ENCODE assay signal across 14 mouse cellular contexts in the genomic region with DNA sequence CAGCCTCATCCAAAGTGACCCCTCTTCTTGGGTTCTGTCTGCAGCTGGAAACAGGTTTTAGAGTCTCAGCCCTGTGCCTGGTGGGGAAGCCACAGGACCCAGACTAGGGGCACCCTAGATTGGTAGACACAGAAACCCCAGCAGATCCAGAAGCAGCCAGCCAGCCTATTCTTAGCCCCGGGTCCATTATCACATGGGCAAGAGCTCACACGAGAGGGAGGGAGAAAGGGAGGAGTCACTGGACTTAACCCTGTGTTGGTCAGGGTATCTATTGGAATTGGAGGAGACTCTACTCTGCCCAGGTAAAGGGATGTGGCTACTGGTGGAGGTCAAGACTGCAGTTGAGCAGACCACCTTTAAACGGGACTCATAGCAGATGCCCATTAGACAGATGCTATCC.
DNase-seq lines count a peak whose midpoint lies in the region; ATAC-seq and TF ChIP-seq lines count a peak whose summit lies in the region.
"Had no signal": no experiment of that assay in that cellular context is flagged by ENCODE, and none has a peak within 500 bp of the region (broad histone marks: within the 10 kb centered on the region; RNA-seq: fewer than 3 reads in every experiment).

No protein-coding gene starts in this region.

- ATAC-seq in kidney, embryonic 15.5 days (replicated peaks; ENCODE audit: low FRiP score) = no peak
- no peak for ATAC-seq in liver, embryonic 11.5 days (replicated peaks; ENCODE audit: low FRiP score)
- no peak for ATAC-seq in midbrain, embryonic 15.5 days (replicated peaks)
- ATAC-seq: intestine, embryonic 16.5 days had no signal

- 26% methylated on average over 3 of the region's 3 CpGs for WGBS in kidney, embryonic 15.5 days
- 28% methylated on average over 3 of the region's 3 CpGs for WGBS in kidney, adult 2 months
- WGBS in liver, embryonic 11.5 days = 22% methylated on average over 3 of the region's 3 CpGs
- 32% methylated on average over 3 of the region's 3 CpGs for WGBS in midbrain, embryonic 15.5 days

- H3K27ac ChIP-seq in kidney, embryonic 15.5 days = peak overlapping the region; percentile 90
- no peak overlapping the region for H3K27ac ChIP-seq in kidney, adult 2 months (ENCODE audit: insufficient read depth, low read depth, low read length)
- H3K27ac ChIP-seq in liver, embryonic 11.5 days (ENCODE audit: low read depth, low read length) = 0 out of 2 replicates have a peak overlapping the region, but pooled peaks have one; percentile 20
- no peak overlapping the region for H3K27ac ChIP-seq in midbrain, embryonic 15.5 days
- H3K27ac ChIP-seq: hindbrain, embryonic 13.5 days; left cerebral cortex, adult 2 months had no signal

- no peak for TF ChIP-seq CTCF in kidney, adult 2 months (conservative IDR thresholded peaks at IDR 0.05; ENCODE audit: insufficient read depth, insufficient read length, low read depth, low read length)

- DNase-seq in kidney, adult 2 months = no peak
- DNase-seq in 3T3-L1 (ENCODE audit: low read depth, low spot score) (peak; percentile 26), A20 (ENCODE audit: low read depth, low spot score) (peak; percentile 52)
- no peak for DNase-seq in liver, embryonic 11.5 days (ENCODE audit: low spot score)
- DNase-seq in thymus, postnatal 25 days = no peak
- DNase-seq: cerebellum, adult 9-11 months; gastrocnemius, postnatal 25 days; right cerebral cortex, postnatal 25 days had no signal

- H3K36me3 ChIP-seq in kidney, embryonic 15.5 days = no peaks in the 10 kb centered on the region
- no peaks in the 10 kb centered on the region for H3K36me3 ChIP-seq in kidney, adult 2 months (ENCODE audit: control insufficient read depth, insufficient read depth, low read length)
- H3K36me3 ChIP-seq in liver, embryonic 11.5 days (ENCODE audit: control insufficient read depth, insufficient read depth, low read length) = no peaks in the 10 kb centered on the region
- H3K36me3 ChIP-seq in midbrain, embryonic 15.5 days (replicated peaks) = no peaks in the 10 kb centered on the region
- H3K36me3 ChIP-seq: hindbrain, embryonic 13.5 days had no signal

- H3K27me3 ChIP-seq in kidney, embryonic 15.5 days = peaks cover 17% of the 10 kb centered on the region
- H3K27me3 ChIP-seq in kidney, adult 2 months (replicated peaks; ENCODE audit: control insufficient read depth, insufficient read depth, low read length) = no peaks in the 10 kb centered on the region
- no peaks in the 10 kb centered on the region for H3K27me3 ChIP-seq in liver, embryonic 11.5 days (replicated peaks; ENCODE audit: control insufficient read depth, insufficient read depth, low read length)
- H3K27me3 ChIP-seq in midbrain, embryonic 15.5 days (replicated peaks) = 0 out of 2 replicates have a peak, but pooled peaks cover 2% of the 10 kb centered on the region

- no peak overlapping the region for H3K9ac ChIP-seq in kidney, embryonic 15.5 days
- no peak overlapping the region for H3K9ac ChIP-seq in liver, embryonic 11.5 days (ENCODE audit: low read depth, low read length)
- H3K9ac ChIP-seq in midbrain, embryonic 15.5 days = no peak overlapping the region
- H3K9ac ChIP-seq: hindbrain, embryonic 13.5 days had no signal

- TF ChIP-seq POLR2A in kidney, adult 2 months (IDR thresholded peaks at IDR 0.05; ENCODE audit: low read depth, low read length) = no peak

- H3K9me3 ChIP-seq in kidney, embryonic 15.5 days (replicated peaks) = no peaks in the 10 kb centered on the region
- H3K9me3 ChIP-seq in liver, embryonic 11.5 days (ENCODE audit: control insufficient read depth, low read length) = no peaks in the 10 kb centered on the region
- no peaks in the 10 kb centered on the region for H3K9me3 ChIP-seq in midbrain, embryonic 15.5 days
- H3K9me3 ChIP-seq: hindbrain, embryonic 13.5 days had no signal

- 0 out of 2 replicates have a peak overlapping the region, but pooled peaks have one; percentile 14 for H3K4me2 ChIP-seq in kidney, embryonic 15.5 days
- H3K4me2 ChIP-seq in liver, embryonic 11.5 days = 0 out of 2 replicates have a peak overlapping the region, but pooled peaks have one; percentile 11
- no peak overlapping the region for H3K4me2 ChIP-seq in midbrain, embryonic 15.5 days
- H3K4me2 ChIP-seq: hindbrain, embryonic 13.5 days had no signal

- H3K4me1 ChIP-seq in kidney, embryonic 15.5 days = peaks cover 55% of the 10 kb centered on the region
- H3K4me1 ChIP-seq in kidney, adult 2 months (ENCODE audit: control insufficient read depth, insufficient read depth, low read length) = no peaks in the 10 kb centered on the region
- peaks cover 13% of the 10 kb centered on the region for H3K4me1 ChIP-seq in liver, embryonic 11.5 days (replicated peaks; ENCODE audit: control insufficient read depth, insufficient read depth, low read length)
- peaks cover 32% of the 10 kb centered on the region for H3K4me1 ChIP-seq in midbrain, embryonic 15.5 days

- H3K4me3 ChIP-seq in kidney, embryonic 15.5 days (replicated peaks) = no peak overlapping the region
- no peak overlapping the region for H3K4me3 ChIP-seq in kidney, adult 2 months (ENCODE audit: insufficient read depth, low read depth, low read length)
- no peak overlapping the region for H3K4me3 ChIP-seq in liver, embryonic 11.5 days (ENCODE audit: low read depth, low read length)
- H3K4me3 ChIP-seq in midbrain, embryonic 15.5 days = no peak overlapping the region
- H3K4me3 ChIP-seq: erythroblast, embryonic 14.5 days; hindbrain, embryonic 13.5 days; left cerebral cortex, adult 2 months had no signal

Comparison
In these comparisons a context has a peak if more than half of its experiments do, and no peak if none do; other contexts are left out.
1. H3K27ac ChIP-seq: peak in kidney, embryonic 15.5 days (single experiment) and liver, embryonic 11.5 days (single experiment); none in kidney, adult 2 months (single experiment) and midbrain, embryonic 15.5 days (single experiment).
2. DNase-seq: peak in 3T3-L1 (single experiment) and A20 (single experiment); none in kidney, adult 2 months (single experiment), liver, embryonic 11.5 days (single experiment) and thymus, postnatal 25 days (single experiment).